Mouse (Mus musculus): ENCODE results near the gene Armh1. TPM values are rescaled to one million over a fixed set of nuclear protein-coding genes. Genes with fewer than 3 reads are reported as not detected.
A peak's percentile ranks its signal among the peaks of the same experiment; 100 is the strongest.

Armh1 gene
- polyA plus RNA-seq, 1 experiment: 0.67 TPM

DNA sequence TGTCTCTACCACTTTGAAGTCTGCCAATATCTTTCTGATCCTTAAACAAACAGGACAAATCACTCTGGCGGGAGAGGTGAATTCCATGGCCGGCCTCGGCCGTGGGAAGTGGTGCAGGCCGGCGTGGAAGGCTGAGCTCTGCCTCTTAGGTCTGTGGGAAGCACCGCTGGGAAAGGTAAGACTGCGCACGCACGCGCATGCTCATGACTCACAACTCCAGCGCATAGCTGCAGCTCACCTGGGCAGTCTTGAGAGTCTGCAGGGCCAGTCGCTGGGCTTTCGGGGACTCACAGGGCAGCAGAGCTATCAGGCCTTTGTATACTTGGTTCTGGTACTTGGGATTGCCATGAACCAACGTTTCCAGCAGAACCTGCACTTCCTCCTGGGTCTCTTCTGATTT, 22.3 kb downstream of the Armh1 start:
- no peak overlapping the region for H3K4me3 ChIP-seq (ENCODE audit: insufficient read depth, low read length)
- no peak overlapping the region for H3K27ac ChIP-seq (ENCODE audit: insufficient read depth, low read length)
- peaks cover 3% of the 10 kb centered on the region for H3K4me1 ChIP-seq (ENCODE audit: control insufficient read depth, insufficient read depth, low read length)
- TF ChIP-seq CTCF (IDR thresholded peaks at IDR 0.05; ENCODE audit: extremely low read depth, insufficient read depth, low read length) (no peak), POLR2A (IDR thresholded peaks at IDR 0.05; ENCODE audit: extremely low read depth, insufficient read depth, low read length) (no peak)

DNA sequence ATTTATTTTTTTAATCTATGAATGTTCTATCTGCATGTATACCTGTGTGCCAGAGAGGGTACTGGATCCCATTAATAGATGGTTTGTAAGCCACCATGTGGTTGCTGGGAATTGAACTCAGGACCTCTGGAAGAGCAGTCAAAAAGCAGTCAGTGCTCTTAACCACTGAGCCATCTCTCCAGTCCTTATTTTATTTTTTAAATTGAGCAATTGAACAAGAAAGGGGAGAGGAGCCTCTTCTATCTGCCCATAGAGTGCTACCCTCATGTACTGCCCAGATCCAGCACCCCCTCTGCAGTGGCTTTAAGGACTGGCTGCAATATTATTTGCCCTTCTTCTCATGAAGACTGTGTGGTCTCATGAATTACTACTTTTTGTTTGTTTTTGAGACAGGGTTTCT, 26.7 kb downstream of the Armh1 start:
- Histone ChIP-seq H3K4me3 (ENCODE audit: insufficient read depth, low read length) (no peak overlapping the region), H3K27ac (ENCODE audit: insufficient read depth, low read length) (no peak overlapping the region), H3K4me1 (ENCODE audit: control insufficient read depth, insufficient read depth, low read length) (peaks cover 3% of the 10 kb centered on the region)
- no peak for TF ChIP-seq POLR2A (IDR thresholded peaks at IDR 0.05; ENCODE audit: extremely low read depth, insufficient read depth, low read length)

DNA sequence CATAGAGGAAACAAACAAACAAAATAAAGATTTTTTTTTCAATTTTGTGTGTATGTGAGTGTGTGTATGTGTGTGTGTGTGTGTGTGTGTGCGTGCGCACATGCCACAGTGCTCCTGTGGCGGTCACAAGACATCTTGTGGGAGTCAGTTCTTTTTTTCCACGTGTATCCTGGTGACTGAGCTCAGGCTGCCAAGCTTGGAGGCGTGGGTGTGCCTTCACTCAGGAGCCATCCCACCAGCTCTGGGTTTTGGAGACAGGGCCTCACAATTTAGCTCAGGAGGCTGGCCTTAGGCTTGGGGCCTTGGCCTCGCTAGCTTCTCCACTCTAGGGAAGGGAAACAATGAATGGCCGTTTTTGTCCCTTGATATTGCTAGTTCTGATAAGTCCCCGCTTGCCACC, 27.8 kb downstream of the Armh1 start:
- H3K4me3 ChIP-seq (ENCODE audit: insufficient read depth, low read length): no peak overlapping the region
- no peak overlapping the region for H3K27ac ChIP-seq (ENCODE audit: insufficient read depth, low read length)
- TF ChIP-seq CTCF (IDR thresholded peaks at IDR 0.05; ENCODE audit: extremely low read depth, insufficient read depth, low read length) (no peak), POLR2A (IDR thresholded peaks at IDR 0.05; ENCODE audit: extremely low read depth, insufficient read depth, low read length) (no peak)
- H3K4me1 ChIP-seq (ENCODE audit: control insufficient read depth, insufficient read depth, low read length): peaks cover 3% of the 10 kb centered on the region

DNA sequence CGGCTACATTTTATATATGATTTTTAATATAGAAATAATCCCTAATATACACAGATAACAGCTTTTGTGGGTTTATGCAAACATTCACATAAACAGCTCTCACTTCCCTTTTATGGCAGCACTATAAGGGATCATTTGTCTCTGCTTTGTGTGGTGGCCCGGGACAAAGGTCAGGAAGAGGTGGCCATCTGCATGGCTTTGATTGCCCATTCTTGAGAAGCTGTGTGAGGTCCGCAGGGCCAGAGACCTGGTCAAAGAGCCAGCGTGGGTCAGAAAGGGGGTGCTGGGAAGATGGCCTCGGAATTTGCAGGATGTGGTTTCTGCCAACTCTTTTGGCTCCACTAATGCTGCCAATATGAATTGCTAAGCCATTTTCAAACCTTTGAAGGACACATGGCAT, 28.9 kb downstream of the Armh1 start:
- Histone ChIP-seq H3K4me3 (ENCODE audit: insufficient read depth, low read length) (no peak overlapping the region), H3K27ac (ENCODE audit: insufficient read depth, low read length) (no peak overlapping the region), H3K4me1 (ENCODE audit: control insufficient read depth, insufficient read depth, low read length) (peaks cover 3% of the 10 kb centered on the region)
- TF ChIP-seq POLR2A (IDR thresholded peaks at IDR 0.05; ENCODE audit: extremely low read depth, insufficient read depth, low read length) (no peak), CTCF (IDR thresholded peaks at IDR 0.05; ENCODE audit: extremely low read depth, insufficient read depth, low read length) (no peak)

DNA sequence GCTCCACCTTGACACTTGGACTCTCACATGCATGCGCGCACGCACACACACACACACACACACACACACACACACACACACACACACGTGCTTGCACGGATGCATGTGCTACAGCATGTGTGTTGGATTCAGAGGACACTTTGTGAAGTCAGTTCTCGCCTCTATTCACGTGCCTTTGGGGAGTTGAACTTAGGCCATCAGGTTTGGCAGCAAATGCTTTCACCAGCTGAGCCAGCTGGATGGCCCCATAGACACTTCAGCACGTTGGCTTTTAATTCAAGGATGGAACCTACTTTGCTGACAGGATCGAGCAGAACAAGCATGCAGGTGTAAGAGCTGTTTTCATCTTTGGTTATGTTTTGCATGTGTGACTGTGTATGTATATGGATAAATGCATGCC, 30.1 kb downstream of the Armh1 start:
- no peak overlapping the region for H3K27ac ChIP-seq (ENCODE audit: insufficient read depth, low read length)
- H3K4me3 ChIP-seq (ENCODE audit: insufficient read depth, low read length): no peak overlapping the region
- TF ChIP-seq CTCF (IDR thresholded peaks at IDR 0.05; ENCODE audit: extremely low read depth, insufficient read depth, low read length) (no peak), POLR2A (IDR thresholded peaks at IDR 0.05; ENCODE audit: extremely low read depth, insufficient read depth, low read length) (no peak)
- peaks cover 6% of the 10 kb centered on the region for H3K4me1 ChIP-seq (ENCODE audit: control insufficient read depth, insufficient read depth, low read length)

DNA sequence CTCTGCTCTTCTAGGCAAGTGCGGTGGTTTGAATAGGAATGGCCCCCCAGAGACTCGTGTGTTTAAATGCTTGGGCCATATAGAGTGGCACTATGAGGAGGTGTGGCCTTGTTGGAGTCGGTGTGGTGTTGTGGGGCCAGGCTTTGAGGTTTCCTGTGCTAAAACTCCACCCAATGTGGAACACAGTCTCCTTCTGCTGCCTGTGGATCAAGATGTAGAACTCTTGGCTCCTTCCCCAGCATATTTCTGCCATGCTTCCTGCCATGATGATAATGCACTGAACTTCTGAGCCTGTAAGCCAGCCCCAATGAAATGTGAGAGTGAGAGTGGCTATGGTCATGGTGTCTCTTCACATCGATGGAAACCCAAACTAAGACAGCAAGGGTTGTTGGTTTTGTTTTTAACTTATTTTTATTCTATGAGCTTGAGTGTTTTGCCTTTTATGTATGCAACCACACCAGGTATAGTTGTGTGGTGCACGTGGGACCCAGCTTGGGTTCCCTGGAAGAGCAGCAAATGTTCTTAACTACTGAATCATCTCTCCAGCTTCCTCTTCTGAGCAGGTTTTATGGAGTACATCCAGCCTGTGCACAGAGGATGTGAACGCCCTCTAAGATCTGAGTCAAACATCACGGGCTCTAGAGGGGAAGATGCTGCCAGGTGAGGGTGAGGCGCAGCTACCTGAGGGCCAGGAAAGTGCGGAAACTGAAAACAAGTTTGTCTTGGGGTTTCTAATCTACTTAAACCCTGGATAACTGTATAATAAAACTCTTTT, 31.0 kb downstream of the Armh1 start:
- TF ChIP-seq POLR2A (IDR thresholded peaks at IDR 0.05; ENCODE audit: extremely low read depth, insufficient read depth, low read length): no peak
- no peak for TF ChIP-seq CTCF (IDR thresholded peaks at IDR 0.05; ENCODE audit: extremely low read depth, insufficient read depth, low read length)
- Histone ChIP-seq H3K27ac (ENCODE audit: insufficient read depth, low read length) (no peak overlapping the region), H3K4me3 (ENCODE audit: insufficient read depth, low read length) (no peak overlapping the region), H3K4me1 (ENCODE audit: control insufficient read depth, insufficient read depth, low read length) (peaks cover 6% of the 10 kb centered on the region)

DNA sequence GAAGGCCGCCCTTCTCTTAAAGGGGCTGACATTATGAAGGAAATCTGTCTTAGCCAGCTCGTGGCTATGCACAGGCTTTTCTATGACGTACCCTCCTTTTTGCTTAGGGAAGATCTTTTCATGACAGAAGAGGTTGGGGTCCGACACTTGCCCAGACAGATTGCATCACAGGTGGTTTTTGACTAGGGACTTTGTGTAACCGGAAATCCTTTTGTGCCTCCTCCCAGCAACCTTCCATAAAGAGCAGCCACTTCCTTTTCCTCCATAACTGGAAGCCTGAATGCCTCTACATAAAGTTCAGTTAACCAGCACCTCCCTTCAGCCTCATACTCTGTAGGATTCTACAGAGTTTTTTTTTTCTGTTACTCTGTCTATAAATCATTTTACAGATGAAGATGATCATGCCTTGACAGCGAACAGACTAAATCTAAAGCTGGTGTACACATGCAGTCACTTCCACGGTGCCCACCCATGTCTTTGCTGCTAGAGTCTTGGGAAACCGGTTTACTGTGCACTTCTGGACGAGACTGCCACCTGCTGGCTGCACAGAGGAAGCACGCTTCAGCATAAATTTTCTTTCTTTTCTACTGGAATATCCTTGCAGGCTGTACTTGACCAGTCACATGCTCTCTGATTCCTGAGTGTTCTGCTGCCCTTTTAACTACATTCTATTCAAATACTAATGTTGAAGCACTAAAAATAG, 33.3 kb downstream of the Armh1 start:
- H3K4me1 ChIP-seq (ENCODE audit: control insufficient read depth, insufficient read depth, low read length): peaks cover 4% of the 10 kb centered on the region
- no peak overlapping the region for H3K27ac ChIP-seq (ENCODE audit: insufficient read depth, low read length)
- no peak overlapping the region for H3K4me3 ChIP-seq (ENCODE audit: insufficient read depth, low read length)
- TF ChIP-seq CTCF (IDR thresholded peaks at IDR 0.05; ENCODE audit: extremely low read depth, insufficient read depth, low read length): peak; percentile 96
- no peak for TF ChIP-seq POLR2A (IDR thresholded peaks at IDR 0.05; ENCODE audit: extremely low read depth, insufficient read depth, low read length)

DNA sequence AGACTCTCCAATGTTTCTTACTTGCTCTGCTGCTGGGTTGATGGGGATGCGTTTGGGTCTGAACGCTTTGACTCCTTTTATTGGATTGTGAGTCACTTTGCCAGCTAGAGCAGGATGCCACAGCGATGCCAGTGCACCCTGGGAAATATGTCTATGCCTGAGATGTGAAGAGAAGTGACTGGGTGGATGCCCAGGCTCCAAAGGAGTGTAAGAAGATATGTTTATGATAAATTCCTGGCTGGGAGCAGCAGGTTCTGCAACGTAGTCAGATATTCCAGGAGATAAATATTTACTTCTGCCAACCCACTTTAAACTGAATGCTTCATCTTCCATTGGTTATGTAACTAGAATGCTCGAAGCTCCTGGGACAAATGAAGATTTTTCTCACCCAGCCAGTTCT, 34.9 kb downstream of the Armh1 start:
- Histone ChIP-seq H3K4me3 (ENCODE audit: insufficient read depth, low read length) (no peak overlapping the region), H3K4me1 (ENCODE audit: control insufficient read depth, insufficient read depth, low read length) (peaks cover 4% of the 10 kb centered on the region), H3K27ac (ENCODE audit: insufficient read depth, low read length) (no peak overlapping the region)
- TF ChIP-seq CTCF (IDR thresholded peaks at IDR 0.05; ENCODE audit: extremely low read depth, insufficient read depth, low read length) (no peak), POLR2A (IDR thresholded peaks at IDR 0.05; ENCODE audit: extremely low read depth, insufficient read depth, low read length) (no peak)

DNA sequence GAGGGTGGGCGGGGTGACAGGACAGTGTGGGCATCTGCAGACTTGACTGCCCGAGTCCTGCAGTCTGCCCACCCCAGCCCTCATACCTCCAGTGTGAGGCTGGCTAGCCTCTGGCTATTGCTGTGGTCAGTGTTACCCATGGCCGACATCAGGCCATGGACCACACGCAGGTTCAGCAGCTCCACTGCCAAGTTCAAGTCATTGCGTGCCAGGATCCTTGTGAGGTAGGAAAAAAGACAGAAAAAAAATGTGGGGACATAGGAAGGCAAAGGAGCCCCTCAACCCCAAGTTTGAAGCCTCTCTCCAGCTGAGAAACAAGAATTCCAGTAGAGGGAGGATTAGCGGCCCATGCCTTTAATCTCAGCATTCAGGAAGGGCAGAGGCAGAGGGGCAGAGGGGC, 37.7 kb downstream of the Armh1 start:
- H3K27ac ChIP-seq (ENCODE audit: insufficient read depth, low read length): no peak overlapping the region
- TF ChIP-seq CTCF (IDR thresholded peaks at IDR 0.05; ENCODE audit: extremely low read depth, insufficient read depth, low read length) (no peak), POLR2A (IDR thresholded peaks at IDR 0.05; ENCODE audit: extremely low read depth, insufficient read depth, low read length) (no peak)
- peaks cover 4% of the 10 kb centered on the region for H3K4me1 ChIP-seq (ENCODE audit: control insufficient read depth, insufficient read depth, low read length)
- H3K4me3 ChIP-seq (ENCODE audit: insufficient read depth, low read length): no peak overlapping the region
